Mouse (Mus musculus) frontal cortex, adult (tissue): Measurements from ENCODE around the gene Cryba4.
A peak's percentile ranks its signal among the peaks of the same experiment; 100 is the strongest.

Experiments used
- ATAC-seq: cut with Nextera tagmentation; 2 replicates; pipeline ENCODE4 v1.9.2; 2017; ENCODE audit warnings: mild to moderate bottlenecking, moderate library complexity, mixed read lengths; ENCODE audit not compliant: low TSS enrichment

The Cryba4 gene

DNA sequence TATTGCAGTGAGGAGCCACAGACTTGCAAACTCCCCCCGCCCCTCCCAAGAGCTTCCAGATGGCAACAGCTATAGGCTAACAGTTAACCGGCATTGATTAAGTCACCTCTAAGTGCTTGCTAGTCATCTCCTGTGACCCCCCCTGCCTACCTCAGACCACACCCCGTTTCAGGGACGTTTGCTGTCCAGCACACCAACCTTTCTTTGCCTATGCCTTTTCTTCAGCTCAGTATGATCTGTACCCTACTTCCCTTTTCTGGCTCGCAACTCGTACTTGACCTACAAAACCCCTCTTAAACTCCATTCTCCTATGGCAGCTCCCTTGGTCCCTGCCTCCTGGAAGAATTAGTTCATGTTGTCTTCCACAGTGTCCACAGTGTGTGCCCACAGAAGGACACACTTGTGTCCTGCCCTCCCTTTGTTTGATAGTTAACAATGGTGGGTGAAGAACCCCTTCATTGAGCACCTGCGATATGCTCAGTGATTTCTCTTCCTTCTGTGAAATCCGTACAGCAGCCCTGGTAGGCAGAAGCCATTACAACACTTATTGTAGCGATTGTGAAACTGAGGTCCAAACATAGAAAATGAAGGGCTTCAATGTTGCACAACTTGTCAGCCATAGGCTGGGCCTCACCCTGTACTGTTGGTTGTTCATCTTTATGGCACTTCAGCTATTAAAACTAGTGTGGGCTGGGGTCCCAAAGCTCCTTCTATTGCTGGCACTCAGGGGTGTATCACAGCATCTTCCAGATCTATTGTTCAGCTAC is 13.9 kb upstream of the Cryba4 start:
- no peak for ATAC-seq

GRCm38 (mm10) chr5:112265515-112265914 is 13.2 kb upstream of the Cryba4 start:
- no peak for ATAC-seq

DNA sequence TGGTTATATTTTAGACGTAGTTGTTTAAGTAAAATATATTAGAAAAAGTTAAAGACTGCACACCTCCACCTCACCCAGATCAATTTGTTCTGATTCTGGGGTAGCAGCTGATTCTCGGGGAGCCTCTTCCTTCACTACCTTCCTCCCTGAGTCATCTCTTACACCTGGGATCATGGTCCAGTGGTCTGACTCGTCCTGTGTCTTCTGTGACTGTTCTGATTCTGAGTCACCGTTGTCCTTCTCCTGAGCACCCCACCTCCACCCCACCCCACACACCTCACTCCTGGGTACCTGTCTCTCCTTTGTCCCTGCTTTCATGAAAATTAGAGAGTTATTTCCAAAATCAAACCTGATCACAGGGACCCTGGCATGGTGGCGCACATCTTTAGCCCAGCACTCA is 12.8 kb upstream of the Cryba4 start:
- ATAC-seq: no peak

GRCm38 (mm10) chr5:112264099-112264498 is 11.8 kb upstream of the Cryba4 start:
- ATAC-seq: no peak

DNA sequence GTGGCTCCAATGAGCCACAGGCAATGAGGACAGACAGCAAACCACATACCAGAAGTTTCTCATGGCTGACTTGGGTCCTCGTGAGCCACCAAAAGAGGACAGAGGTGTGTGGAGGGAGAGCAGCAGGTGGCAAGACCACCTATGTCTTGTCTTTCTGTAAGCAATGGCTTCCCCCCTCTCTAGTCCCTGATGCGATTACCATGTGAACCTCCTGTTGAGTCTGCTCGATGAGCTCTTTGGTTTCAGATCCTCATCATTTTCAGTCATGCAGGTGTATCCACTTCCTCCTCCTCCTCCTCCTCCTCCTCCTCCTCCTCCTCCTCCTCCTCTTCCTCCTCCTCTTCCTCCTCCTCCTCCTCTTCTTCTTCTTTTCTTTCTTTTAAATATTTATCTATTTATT is 8.5 kb upstream of the Cryba4 start:
- no peak for ATAC-seq

DNA sequence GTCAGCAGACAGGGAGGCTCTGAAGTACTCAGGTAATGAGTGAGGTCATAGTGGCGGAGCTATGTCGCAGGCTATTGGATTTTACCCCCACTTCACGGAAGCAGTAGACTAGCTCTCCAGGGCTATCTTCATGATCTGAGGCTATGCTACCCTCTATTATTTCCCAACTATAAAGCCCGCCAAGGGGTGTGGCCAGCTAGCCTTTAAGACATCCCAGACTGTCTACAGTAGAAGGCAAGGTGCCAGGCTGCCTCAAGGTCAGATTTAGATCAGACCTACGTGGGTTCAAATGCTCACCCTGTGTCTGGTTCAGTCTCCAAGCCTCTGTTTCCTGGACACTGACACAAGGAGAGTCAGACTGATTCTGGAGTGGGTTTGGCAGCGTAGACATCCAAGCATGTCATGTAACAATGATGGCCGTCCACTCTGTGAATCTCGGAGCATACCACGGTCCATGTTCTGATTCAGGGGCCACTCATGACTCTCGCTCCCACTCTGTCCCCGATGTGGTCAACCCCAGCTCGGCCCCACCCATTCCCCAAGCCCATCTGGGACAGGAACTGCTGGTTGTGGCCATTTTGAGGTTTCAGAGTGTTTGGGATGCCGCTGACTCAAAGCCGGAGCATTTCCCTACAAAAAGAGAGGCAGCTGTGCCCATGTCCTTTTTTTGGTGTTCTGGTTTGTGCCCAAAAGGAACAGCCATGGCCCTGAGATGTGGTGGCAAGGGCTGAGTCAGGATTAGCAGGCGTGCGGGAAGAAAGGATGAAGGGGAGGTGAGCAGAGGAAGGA is 7.7 kb upstream of the Cryba4 start:
- ATAC-seq: no peak

DNA sequence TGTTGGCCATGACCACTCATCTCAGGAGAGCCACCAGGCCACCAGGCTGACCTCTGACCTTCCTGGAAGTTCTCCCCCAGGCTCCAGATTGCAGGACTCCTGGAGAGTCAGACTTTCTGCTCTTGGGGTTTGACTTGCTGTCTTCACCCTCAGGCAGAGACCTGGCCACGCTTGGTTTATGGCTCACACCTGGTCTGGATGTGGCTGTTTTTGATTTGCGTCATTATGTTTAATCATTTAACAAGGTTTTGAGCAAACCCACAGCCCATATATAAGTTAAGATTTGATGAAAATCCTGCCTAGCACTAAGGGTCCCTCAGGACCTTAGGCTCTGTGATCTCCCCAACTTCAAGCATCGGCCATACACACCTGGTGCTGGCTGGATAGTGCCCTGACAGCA is 5.6 kb upstream of the Cryba4 start:
- no peak for ATAC-seq

DNA sequence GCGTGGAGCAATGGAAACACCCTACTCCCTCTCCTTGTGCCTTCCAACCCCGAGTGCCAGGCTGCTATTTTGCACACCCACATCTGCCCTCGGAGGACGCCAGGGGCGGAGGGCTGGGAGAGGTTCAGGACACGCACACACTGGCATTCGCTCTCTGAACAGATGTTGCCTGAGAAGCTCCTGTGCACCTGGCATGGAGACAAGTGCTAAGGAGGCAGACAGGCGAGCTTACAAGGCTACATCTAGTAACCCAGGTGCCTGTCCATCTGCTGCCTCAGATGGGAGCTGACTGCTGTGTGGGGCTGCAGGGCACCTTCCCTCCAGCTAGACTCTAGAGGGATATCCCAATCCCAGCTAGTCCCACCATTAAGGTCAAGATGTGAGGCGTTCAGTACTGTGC is 4.1 kb upstream of the Cryba4 start:
- no peak for ATAC-seq

DNA sequence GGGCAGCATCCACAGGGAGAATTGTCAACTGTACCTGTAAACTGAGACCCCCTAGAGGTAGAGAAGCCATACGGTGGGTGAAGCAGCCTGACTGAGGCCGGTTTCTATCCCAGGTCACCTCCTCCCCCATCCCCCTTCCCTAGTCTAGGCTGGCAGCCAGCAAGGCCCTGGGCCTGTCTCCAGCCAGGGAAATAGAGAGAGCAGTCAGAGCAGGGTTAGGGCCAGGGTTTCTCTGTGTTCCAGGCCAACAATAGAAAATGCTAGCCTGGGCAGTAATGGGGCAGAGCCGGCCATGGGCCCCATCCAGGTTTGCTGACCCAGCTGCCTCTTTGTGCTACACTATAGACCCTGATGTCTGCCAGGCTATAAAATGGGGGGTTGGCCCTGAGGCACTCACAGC is 3.1 kb upstream of the Cryba4 start, which contains the start of gene Crybb1:
TSS of gene Crybb1 (plus strand) at position 390 of the 400 bp plus-strand sequence.
- ATAC-seq: peak; percentile 60; the same call in 1 of the 2 replicates

- ATAC-seq: peak; percentile 32; the same call in 1 of the 2 replicates
These were observed 2.0 kb upstream of the Cryba4 start for GRCm38 (mm10) chr5:112254282-112254806.

DNA sequence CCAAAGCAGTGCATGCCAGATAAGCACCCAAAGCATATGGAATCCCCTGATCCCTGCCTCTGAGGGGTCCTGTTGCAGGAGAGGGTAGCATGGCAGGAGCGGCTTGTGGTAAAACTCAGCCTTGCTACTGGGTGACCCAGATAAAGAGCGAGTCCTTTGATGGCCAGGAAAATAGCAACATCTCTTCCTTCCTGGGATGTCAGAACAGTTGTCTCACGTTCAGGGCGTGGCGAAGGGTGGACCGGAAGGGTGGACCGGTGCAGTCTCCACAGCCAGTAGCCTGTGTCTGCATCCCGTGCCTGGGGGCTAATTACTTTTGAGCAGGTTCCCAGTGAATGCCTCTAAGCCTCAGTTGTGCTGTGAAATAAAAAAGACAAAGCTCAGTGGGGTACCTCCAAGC is 851 bp upstream of the Cryba4 start:
- ATAC-seq: no peak

DNA sequence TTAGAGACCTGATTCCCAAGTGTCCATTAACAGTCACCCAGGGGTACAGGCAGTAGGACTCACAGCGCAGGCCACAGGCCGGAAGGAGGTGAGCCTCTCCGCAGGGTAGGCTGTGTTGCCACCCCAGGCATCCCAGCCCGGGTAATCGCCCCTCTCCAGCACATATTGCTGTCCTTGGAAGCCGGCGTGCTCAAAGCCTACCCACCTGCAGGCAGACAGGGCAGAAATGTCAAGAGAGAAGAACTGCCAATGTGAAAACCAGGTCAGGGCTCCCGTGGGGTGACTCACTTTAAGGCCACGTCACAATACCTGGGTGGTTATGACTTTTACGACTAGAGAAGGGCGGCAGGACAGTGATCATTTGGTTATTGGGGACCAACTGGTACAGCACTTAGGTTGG is 3.2 kb downstream of the Cryba4 start:
- ATAC-seq: no peak

DNA sequence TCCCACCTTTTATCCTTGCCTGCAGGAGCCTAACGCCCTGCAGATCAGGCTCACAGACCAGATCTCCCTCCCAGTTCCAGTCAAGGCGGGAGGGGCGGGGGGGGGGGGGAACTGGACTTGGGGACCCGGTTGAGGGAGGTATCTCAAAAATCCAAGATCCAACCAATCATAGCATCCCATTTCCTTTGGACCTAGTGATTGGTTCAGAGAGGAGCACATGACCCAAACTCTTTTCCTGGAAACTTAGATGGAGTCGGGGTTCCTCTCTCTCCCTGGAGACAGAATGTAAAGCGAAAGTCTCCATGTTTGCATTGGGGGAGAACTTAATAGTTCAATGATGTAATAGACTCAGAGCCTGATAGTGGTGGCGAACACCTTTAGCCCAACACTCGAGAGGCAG is 4.9 kb downstream of the Cryba4 start:
- no peak for ATAC-seq

- no peak for ATAC-seq
These were observed 7.3 kb downstream of the Cryba4 start for GRCm38 (mm10) chr5:112244890-112245615.

DNA sequence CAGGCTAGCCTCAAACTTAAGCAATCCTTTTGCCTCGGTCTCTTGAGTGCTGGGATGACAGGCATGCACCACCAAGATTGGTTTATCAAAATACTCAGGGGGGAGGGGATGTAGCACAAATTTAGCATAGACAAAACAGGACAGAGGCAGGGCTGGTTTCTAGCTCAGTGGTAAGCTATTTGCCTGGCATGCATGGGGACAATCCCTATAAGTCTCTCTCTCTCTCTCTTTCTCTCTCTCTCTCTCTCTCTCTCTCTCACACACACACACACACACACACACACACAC is 8.1 kb downstream of the Cryba4 start:
- ATAC-seq: no peak

DNA sequence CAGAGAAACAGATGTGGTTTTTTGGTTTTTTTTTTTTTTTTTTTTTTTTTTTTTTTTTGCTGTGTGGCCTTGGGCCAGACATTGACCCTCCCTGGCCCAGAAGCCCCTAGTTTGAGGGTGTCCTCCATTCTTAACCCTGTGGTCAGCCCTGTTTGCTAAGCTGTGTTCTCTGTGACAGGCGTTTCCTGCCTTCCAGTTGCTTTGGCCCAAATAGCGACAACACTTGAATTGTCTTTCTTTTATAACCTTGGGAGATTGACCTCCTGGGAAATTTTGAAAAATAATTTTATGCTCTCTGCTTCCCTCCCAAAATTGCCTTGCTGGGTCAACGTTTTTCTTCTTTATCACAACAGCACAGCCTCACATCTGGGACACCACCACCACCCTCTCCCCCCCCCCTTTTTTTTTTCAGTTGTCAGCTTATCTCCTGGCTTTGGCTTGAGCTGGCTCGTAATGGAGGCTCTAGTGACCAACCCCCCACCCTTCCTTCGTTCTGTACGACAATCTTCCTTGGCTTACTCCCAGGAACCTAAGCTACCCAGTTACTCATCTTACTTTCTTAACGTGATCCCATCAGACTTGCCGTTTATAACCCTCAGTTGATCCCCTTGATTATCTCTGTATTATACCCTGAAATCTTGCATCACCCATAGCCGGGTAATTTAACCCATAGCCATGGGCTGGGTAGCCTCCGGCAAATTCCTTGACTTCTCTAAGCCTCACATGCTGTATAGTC is 8.6 kb downstream of the Cryba4 start:
- ATAC-seq: no peak

- ATAC-seq: no peak
These were observed 9.3 kb downstream of the Cryba4 start for GRCm38 (mm10) chr5:112243041-112243440.

GRCm38 (mm10) chr5:112242361-112242778 is 9.9 kb downstream of the Cryba4 start:
- ATAC-seq: no peak

- ATAC-seq: no peak
These were observed 10.5 kb downstream of the Cryba4 start for GRCm38 (mm10) chr5:112241849-112242248.

GRCm38 (mm10) chr5:112240761-112241160 is 11.6 kb downstream of the Cryba4 start:
- peak; percentile 73 for ATAC-seq

GRCm38 (mm10) chr5:112238781-112239482 is 13.4 kb downstream of the Cryba4 start:
- peak; percentile 41; the same call in 1 of the 2 replicates for ATAC-seq
